Mouse (Mus musculus) thymus, adult 2 months (tissue): ENCODE data around the gene Rhbg. TPM values are rescaled to one million over a fixed set of nuclear protein-coding genes. Genes with fewer than 3 reads are reported as not detected.
A peak's percentile ranks its signal among the peaks of the same experiment; 100 is the strongest.

Source experiments
- DNase-seq: peaks from one replicate; pipeline ENCODE4 v3.0.0; 2021
- H3K27ac ChIP-seq: fragments of 200-500 bp; 2 replicates; pipeline ENCODE4 v1.5.1; 2012; ENCODE audit warnings: low read length, control low read depth; ENCODE audit not compliant: control insufficient read depth, insufficient read depth
- H3K27me3 ChIP-seq: fragments of 200-500 bp; 2 replicates; pipeline ENCODE4 v1.6.1; 2012; ENCODE audit warnings: mild to moderate bottlenecking, low read length, moderate library complexity, mixed read lengths; ENCODE audit not compliant: control insufficient read depth, insufficient read depth
- H3K36me3 ChIP-seq: fragments of 200-500 bp; 2 replicates; pipeline ENCODE4 v1.6.1; 2012; ENCODE audit warnings: mild to moderate bottlenecking, low read length, moderate library complexity; ENCODE audit not compliant: control insufficient read depth, insufficient read depth
- H3K4me1 ChIP-seq: fragments of 200-500 bp; replicated peaks from 2 replicates; pipeline ENCODE4 v1.6.1; 2012; ENCODE audit warnings: low read length; ENCODE audit not compliant: control insufficient read depth, insufficient read depth
- H3K4me3 ChIP-seq: fragments of 200-500 bp; 2 replicates; pipeline ENCODE4 v1.5.1; 2012; ENCODE audit warnings: mild to moderate bottlenecking, low read length, control low read depth, moderate library complexity; ENCODE audit not compliant: control insufficient read depth, insufficient read depth
- CTCF ChIP-seq: fragments of 200-500 bp; IDR thresholded peaks from 2 replicates; pipeline ENCODE4 v1.5.1; 2012; ENCODE audit warnings: mild to moderate bottlenecking, control low read depth, low read length, moderate library complexity, borderline replicate concordance; ENCODE audit not compliant: control insufficient read depth, poor library complexity, insufficient read depth; ENCODE audit errors: extremely low read depth
- POLR2A ChIP-seq: fragments of 200-500 bp; IDR thresholded peaks from 2 replicates; pipeline ENCODE4 v1.6.1; 2012; ENCODE audit warnings: mild to moderate bottlenecking, low read length, control low read depth, moderate library complexity; ENCODE audit not compliant: control insufficient read depth, poor library complexity, insufficient read depth; ENCODE audit errors: extremely low read depth
- whole genome bisulfite sequencing: fragments of 180-500 bp; shearing (Covaris S2); methylation state at CpG from one replicate; pipeline ENCODE4 v1.1.7; 2018; 5-methylcytosine and 5-hydroxymethylcytosine counted together
- polyA plus RNA-seq: library from polyadenylated mRNA; depleted of rRNA; stranded (reverse); fragments of >200 nt; gene quantifications from 2 replicates; pipeline ENCODE4 v1.2.3, GENCODE M21; 2012; rRNA removed

The Rhbg gene
- polyA plus RNA-seq, 1 experiment = 2.7 TPM

DNA sequence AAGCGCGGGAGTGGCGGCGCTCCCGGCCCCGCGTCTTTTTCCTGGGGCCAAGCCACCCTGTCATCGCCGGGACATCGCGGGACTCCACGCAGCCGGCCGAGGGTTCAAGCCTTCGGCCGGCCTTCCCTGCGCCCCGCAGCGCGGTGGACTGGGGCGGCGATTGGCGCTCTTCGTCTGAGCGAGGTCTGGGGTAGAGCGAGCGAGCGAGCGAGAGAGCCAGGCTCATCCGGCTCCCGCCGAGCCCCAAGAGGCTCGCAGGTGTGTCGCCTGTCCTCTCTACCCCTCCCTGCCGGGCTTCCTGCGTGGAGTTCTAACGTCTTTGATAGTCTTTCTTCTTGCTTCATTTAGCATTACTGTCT, 53.6 kb downstream of the Rhbg start:
- TF ChIP-seq CTCF = no peak
- no peak for TF ChIP-seq POLR2A
- H3K27ac ChIP-seq = no peak overlapping the region
- DNase-seq = peak; percentile 31
- H3K27me3 ChIP-seq = peaks cover 48% of the 10 kb centered on the region
- 2% methylated on average over 37 of the region's 37 CpGs for WGBS
- H3K36me3 ChIP-seq = no peaks in the 10 kb centered on the region
- H3K4me3 ChIP-seq = peak overlapping the region; percentile 13; the same call in 1 of the 2 replicates
- peaks cover 11% of the 10 kb centered on the region for H3K4me1 ChIP-seq

DNA sequence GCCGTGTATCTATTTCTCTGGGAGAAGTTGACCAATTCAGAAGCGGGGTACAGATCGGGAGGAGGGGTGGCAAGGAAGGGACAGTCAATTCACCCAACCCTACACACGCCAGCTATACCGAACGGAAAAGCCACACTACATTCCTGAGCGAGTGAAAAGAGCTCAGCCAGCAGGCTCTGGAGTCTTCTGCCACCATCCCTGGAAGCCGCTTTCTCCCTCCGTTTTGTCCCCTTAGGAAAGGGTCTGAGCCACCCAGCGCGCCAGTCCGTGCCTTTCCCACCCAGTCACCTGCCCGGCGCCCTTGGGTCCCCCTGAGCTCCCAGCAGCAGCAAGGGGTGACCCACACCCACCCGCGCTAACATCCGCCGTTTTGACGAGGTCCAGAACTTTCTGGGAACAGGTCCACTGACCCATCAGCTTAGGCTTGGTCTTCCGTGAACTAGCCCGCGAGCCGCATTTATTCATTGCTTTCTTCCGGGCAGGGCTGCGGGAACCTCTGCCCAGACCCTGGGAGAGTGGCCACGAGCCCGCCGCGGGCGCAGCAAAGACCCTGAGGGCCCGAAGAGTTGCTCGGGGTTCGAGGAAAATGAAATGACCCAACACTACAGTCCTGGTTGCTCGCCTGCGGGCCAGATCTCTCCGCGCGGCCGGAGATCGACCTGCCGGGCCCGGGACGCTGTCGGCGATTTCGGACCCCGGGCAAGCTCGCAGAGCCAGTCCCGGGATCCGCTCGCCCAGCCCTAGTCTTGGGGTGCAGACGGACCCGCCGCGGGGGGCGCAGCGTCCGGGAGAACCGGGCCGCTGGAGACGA, 54.1 kb downstream of the Rhbg start:
- 6% methylated on average over 61 of the region's 61 CpGs for WGBS
- peak overlapping the region; percentile 13; the same call in 1 of the 2 replicates for H3K4me3 ChIP-seq
- H3K36me3 ChIP-seq = no peaks in the 10 kb centered on the region
- H3K27me3 ChIP-seq = peaks cover 47% of the 10 kb centered on the region
- H3K4me1 ChIP-seq = peaks cover 11% of the 10 kb centered on the region
- no peak overlapping the region for H3K27ac ChIP-seq
- TF ChIP-seq POLR2A (no peak), CTCF (no peak)
- DNase-seq = no peak

- no peak for TF ChIP-seq CTCF
- no peak for TF ChIP-seq POLR2A
- no peaks in the 10 kb centered on the region for H3K36me3 ChIP-seq
- H3K27ac ChIP-seq = no peak overlapping the region
- H3K27me3 ChIP-seq = peaks cover 44% of the 10 kb centered on the region
- no peak for DNase-seq
- H3K4me3 ChIP-seq = no peak overlapping the region
- WGBS = 44% methylated on average over 2 of the region's 2 CpGs
- peaks cover 11% of the 10 kb centered on the region for H3K4me1 ChIP-seq
These were observed 54.9 kb downstream of the Rhbg start for GRCm38 (mm10) chr3:88199541-88200110.

GRCm38 (mm10) chr3:88198505-88199020, 55.9 kb downstream of the Rhbg start:
- 25% methylated on average over 9 of the region's 9 CpGs for WGBS
- TF ChIP-seq POLR2A (no peak), CTCF (no peak)
- no peaks in the 10 kb centered on the region for H3K36me3 ChIP-seq
- no peak overlapping the region for H3K4me3 ChIP-seq
- H3K27me3 ChIP-seq = peaks cover 39% of the 10 kb centered on the region
- H3K27ac ChIP-seq = no peak overlapping the region
- DNase-seq = no peak
- peaks cover 11% of the 10 kb centered on the region for H3K4me1 ChIP-seq

DNA sequence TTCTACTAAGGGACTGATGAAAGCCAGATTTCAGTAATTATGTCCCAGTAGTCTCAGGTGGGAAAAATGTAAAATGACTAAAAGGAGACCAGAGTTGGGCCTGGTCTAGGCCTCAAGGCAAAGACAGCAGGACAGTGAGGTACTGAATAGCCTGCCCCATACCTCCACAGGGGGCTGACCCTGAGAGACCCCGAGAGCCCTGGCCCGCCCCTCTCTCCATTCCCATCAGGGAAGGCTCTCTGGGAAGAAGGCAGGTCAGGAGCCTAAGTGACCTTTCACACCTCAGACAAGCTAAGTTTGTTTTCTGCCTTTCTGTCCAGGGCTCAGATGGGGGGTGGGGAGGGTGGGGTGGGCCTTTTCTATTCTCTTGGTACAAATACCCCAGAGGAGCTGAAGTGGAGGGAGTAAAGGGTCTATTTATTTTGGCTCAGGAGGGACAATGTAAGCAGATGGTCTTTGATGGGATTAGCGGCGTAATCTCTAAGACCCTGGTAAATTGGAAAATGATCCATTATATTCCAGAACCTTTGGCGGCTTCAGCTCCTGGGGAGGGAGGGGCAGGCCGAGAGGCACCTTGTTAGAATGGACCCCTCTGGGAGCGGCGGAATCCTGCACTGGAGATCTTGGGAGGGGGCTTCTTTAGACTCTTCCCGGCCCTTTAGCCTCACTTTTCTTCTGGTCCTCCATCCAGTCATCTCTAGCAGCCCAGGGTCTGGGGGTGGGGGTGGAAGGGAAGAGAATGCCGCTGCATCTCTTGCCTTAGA, 56.6 kb downstream of the Rhbg start:
- no peak overlapping the region for H3K27ac ChIP-seq
- no peak overlapping the region for H3K4me3 ChIP-seq
- H3K27me3 ChIP-seq = peaks cover 36% of the 10 kb centered on the region
- peaks cover 11% of the 10 kb centered on the region for H3K4me1 ChIP-seq
- TF ChIP-seq CTCF (no peak), POLR2A (no peak)
- no peak for DNase-seq
- 49% methylated on average over 10 of the region's 10 CpGs for WGBS
- no peaks in the 10 kb centered on the region for H3K36me3 ChIP-seq

Other genes with a start within 250 kb of the Rhbg start
- 0.23 and 0.26 TPM in 2 replicates for gene Hapln2, start 227.1 kb downstream of the Rhbg start, polyA plus RNA-seq
- gene Gpatch4, start 211.6 kb downstream of the Rhbg start, polyA plus RNA-seq = 11.3 and 14.7 TPM in 2 replicates
- gene Naxe, start 196.2 kb downstream of the Rhbg start, polyA plus RNA-seq = 63.0 and 69.0 TPM in 2 replicates
- gene Ttc24, start 176.4 kb downstream of the Rhbg start, polyA plus RNA-seq = 0.47 and 0.55 TPM in 2 replicates
- 19.7 and 24.6 TPM in 2 replicates for gene Iqgap3, start 172.7 kb downstream of the Rhbg start, polyA plus RNA-seq
- gene Mef2d, start 112.3 kb downstream of the Rhbg start, polyA plus RNA-seq = 343 and 377 TPM in 2 replicates
- 0.11 TPM in 1 of 2 replicates, not detected in the other for gene Gm38392, start 32.5 kb upstream of the Rhbg start, polyA plus RNA-seq
- gene Tsacc, start 42.3 kb upstream of the Rhbg start, polyA plus RNA-seq = 2.8 and 3.3 TPM in 2 replicates
- 166 and 205 TPM in 2 replicates for gene Cct3, start 42.4 kb upstream of the Rhbg start, polyA plus RNA-seq
- 201 and 237 TPM in 2 replicates for gene Glmp, start 70.3 kb upstream of the Rhbg start, polyA plus RNA-seq
- 8.9 and 10.4 TPM in 2 replicates for gene Tmem79, start 81.4 kb upstream of the Rhbg start, polyA plus RNA-seq
- gene Smg5, start 81.6 kb upstream of the Rhbg start, polyA plus RNA-seq = 151 and 159 TPM in 2 replicates
- 1.2 and 2.0 TPM in 2 replicates for gene Paqr6, start 109.9 kb upstream of the Rhbg start, polyA plus RNA-seq
- gene Bglap3, start 118.0 kb upstream of the Rhbg start, polyA plus RNA-seq = 1.2 and 2.6 TPM in 2 replicates
- gene Bglap2, start 124.0 kb upstream of the Rhbg start, polyA plus RNA-seq = 2.2 and 3.8 TPM in 2 replicates
- gene Bglap, start 129.8 kb upstream of the Rhbg start, polyA plus RNA-seq = 1.5 and 2.7 TPM in 2 replicates
- 138 and 151 TPM in 2 replicates for gene Pmf1, start 155.6 kb upstream of the Rhbg start, polyA plus RNA-seq
- 30.8 and 32.5 TPM in 2 replicates for gene Slc25a44, start 170.4 kb upstream of the Rhbg start, polyA plus RNA-seq
- 99.3 and 109 TPM in 2 replicates for gene Sema4a, start 206.5 kb upstream of the Rhbg start, polyA plus RNA-seq